Mouse (Mus musculus): ENCODE results near the gene Galt.
"Not testable (repeated sequence)": the region's sequence is repeated elsewhere in the genome, so short reads cannot be mapped to it uniquely, and the experiment has no call there.

Gene Galt

DNA sequence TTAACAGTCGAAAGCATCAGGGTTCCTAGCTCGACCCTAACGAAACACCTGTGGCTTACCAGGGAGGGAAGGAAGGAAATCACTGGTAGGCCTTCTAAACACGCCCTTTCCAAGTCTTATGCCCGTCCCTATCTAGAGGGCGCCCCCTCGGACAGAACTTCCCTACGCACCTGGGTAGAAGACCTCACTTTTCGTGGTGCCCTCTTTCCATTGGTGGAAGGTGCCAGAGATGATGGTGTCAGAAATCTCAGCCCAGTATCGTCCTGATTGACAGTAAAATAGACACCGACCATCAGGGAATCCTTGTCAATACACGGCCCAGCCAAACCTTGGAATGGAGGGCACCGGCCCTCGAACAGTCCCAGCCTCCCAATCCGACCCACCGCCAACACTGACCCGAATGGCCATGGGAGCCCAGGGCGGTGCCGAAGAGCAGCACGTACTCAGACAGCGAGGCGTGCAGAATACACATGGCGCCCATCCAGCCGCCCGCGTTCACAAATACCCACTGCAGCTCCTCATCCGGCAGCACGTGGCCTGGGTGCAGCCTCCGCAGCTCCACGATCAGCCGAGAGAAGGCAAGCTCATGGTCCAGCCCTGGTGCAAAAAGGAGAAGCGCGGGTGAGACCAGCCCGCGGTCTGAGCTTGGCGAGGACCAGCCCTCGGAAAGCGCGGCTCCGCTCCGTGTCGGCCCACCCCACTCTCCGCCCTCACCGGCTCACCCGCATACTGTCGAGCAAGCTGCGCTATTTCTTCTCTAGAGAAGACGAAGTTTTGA, 14.5 kb upstream of the Galt start:
- DNase-seq, result peak; percentile 71

DNA sequence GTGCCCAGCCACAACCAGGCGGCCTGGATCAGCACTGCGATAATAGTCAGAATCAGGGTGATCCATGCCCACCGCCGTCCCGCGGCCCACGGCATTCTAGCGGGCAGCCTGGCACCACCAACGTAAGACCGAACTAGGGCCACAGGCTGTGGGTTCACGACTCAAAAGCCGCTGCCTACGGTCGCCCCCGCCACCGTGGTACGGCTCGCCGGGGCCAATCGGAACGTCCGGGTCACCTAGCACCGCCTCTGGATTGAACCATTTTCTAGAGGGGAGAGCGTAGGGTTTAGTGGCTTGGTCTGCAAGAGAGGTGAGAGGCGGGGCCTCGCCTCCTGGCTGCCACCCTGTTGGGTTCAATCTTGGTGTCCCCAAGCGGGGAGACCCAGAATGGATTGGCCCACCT, 13.9 kb upstream of the Galt start:
- peak; percentile 98 for DNase-seq

DNA sequence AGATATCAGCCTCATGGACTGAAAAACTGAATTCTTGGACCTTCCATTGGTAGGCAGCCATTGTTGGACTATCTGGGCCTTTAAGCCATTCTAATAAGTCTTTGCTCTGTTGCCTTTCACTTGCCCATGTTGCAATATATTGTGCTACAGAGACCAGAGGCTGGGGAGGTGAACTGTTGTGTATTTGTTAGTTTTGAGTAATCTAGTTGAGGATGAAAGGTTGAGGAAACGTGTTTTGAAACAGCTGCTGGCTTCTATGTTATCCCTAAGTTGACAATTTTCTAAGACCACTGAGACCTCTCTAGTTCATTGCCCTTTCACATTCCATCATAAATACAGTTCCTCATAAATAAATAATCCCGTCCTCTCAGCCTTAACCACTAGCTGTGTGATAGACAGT, 10.9 kb upstream of the Galt start:
- no peak for DNase-seq

DNA sequence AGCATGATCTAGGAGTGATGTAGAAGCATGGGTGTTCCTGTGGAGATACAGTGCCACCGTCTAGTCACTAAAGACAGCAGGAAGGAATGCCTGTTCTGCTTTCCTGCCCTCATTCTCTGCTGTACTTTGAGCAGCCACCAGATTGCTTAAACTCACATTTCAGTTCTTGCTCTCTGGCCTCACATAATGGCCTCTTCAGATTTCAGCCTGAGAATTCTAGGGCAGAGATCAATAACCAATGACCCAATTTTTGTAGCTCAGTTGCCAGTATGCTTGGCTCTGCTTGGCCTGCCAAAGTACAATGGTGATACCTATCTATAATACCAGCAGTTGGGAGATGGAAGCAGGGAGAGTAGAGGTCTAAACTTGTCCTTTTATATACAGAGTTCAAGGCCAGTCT, 10.0 kb upstream of the Galt start:
- DNase-seq, result no peak

DNA sequence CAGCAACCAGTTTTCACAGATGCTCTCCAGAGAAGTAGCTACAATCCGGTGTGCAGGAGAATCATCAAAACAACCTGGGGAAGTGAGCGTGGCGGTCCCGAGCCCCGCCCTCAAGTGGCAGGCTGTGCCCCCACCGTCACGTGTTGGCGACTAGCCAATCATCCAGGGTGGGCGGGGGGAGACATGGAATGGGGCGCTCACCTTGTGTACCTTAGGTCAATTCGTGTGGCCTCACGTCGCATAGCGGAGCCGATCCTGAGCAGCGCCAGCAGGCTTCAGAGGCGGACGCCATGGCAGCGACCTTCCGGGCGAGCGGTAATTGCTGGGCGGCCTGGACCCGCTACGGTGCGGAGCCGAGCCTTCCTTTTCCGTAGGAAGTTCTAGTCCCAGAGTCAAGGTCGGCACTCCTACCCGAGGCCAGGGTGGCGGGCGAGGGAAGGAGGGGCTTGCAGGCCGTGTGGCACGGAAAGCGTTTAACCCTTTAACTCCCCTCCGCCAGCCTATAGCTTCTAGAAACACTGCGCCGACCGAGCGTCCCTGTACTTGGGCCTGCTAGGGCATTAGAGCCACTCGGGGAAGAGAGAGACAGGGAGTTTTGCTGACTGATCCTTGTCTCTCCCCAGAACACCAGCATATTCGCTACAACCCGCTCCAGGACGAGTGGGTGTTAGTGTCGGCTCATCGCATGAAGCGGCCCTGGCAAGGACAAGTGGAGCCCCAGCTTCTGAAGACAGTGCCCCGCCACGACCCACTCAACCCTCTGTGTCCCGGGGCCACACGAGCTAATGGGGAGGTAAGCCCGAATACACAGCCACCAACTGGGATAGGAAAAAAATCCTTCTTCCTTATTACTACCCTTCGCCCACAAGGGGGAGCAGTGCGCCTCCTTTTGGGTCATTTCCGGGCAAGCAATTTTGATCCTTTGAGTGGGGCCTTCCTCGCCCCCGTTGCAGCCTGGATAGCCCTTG, 594 bp downstream of the Galt start, which contains the start of gene Sigmar1:
Gene Sigmar1, minus strand, starts transcription at position 820 of the 968 bp plus-strand sequence.
- DNase-seq, result peak; percentile 91

DNA sequence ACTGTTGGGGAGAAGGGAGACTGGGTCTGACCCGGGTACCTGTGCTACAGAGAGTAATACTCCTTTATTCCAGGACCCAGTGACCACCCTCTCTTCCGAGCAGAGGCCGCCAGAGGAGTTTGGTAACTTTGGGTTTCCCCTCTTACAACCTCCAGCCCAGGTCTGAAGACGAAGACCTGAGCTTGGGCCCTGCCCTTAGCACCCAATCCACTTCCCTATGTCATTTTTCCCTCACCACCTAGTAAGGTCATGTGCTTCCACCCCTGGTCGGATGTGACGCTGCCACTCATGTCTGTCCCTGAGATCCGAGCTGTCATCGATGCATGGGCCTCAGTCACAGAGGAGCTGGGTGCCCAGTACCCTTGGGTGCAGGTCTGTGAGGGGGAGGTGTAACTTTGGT, 1.4 kb downstream of the Galt start:
- DNase-seq, result peak; percentile 58

DNA sequence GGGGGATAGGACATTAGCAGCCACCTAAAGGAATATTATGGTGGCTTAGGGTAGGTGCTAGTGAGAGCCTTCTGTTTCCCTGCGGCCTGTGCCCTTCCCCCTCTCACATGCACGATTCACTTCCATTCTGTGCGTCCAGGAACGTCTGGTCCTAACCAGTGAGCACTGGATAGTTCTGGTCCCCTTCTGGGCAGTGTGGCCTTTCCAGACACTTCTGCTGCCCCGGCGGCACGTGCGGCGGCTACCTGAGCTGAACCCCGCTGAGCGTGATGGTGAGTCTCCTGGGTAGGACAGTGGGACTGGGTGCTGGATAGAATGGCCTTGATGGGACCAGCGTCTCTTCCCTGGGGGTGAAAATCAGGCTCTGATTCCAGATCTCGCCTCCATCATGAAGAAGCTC, 2.3 kb downstream of the Galt start:
- DNase-seq, result peak; percentile 52

DNA sequence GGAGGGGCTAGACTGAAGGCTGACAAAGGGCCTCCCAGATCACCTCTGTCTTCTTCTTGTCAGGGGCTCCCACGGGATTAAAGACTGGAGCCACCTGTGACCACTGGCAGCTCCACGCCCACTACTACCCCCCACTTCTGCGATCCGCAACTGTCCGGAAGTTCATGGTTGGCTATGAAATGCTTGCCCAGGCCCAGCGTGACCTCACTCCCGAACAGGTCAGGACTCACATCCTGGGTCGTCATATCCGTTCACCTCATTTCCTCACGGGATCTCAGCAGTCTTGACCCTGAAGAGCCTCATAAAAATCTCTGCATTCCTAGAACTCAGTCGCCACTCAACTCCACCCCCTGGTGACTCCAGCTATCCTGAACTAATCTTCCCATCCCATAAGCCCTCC, 3.0 kb downstream of the Galt start:
- peak; percentile 52 for DNase-seq

DNA sequence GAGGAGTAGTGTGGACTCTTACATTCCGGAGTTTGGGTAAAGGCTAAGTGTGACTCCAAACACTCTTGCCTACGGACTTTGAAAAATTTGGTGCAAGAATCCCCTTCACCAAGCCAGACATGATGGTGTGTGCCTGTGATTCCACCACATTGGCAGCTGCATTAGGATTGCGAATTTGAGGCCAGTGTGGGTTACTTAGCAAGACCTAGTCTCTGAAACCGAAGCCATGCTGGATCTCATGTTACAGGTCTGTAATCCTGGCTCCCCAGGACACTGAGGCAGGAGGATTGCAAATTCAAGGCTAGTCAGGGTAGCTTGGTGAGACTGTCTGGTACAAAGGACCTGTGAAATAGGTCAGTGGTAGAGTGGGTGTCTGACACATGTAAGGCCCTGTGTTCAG, 3.7 kb downstream of the Galt start:
- DNase-seq, result peak; percentile 37

DNA sequence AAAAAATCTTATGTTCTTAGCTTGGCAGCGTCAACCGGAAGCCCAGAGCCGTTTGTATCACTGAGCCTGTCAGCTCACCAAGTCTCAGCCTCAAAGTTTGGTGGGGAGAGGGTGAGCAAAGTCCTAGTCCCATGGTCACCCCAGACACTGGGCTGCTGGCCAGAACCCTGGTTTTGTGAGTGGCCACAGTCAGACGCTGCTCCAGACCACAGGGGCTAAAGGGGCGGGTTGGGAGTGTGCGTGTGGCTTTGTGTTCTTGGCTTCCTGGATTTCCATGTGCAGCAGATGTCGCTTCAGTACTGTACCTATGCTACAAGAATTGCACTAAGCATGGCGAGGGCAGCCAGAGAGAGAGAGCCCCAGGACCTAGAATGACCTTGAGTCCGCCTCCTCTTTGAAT, 4.2 kb downstream of the Galt start:
- DNase-seq, result peak; percentile 51

DNA sequence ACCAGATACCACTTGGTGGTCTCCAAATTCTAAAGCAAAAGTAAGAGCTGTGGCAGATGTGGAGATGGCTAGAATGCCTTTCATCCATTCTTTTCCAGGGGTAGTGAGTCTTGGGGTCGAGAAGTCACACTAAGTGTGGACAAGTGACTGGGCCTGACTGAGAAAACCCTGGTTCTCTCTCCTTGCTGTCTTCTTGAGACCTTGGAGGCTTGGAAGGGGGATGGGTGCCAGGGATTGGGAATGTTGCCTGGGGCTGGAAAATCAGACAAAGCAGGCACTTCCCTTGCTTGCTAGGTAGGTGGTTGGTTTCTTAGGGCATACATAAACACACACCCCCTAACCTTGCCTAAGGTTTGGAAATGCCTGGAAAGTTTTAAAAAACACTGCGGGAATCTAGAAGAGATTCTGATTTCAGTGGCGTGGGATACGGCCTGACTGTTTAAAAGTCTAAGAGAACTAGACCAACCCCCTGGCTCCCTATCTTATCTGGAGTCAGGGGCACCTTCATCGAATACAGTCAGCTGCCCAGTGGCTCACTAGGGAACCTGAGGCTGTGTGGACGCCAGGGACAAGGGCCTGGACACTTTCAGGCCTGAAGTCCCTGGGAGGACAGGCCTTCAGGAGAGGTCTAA, 4.7 kb downstream of the Galt start:
- DNase-seq, result no peak

DNA sequence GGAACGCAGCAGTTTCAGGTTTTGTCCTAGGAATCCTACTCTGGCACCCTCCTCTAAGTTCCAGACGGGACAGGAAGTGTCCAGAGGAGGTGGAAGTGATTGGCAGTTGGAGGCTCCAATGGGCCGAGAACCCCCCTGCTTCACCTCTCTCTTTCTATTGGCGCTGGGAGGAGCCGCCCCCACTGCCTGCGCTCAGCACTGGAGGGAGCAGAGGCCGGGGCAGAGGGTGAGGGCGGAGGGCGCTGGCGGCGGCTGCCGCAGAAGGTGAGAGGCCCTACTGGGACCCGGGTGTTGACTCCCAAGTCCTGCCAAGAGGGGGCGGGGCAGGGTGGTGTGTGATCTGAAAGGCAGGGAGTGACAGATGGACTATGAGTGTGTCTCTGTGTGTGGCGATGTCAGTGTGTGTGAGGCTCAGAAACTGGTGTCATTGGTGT, 5.3 kb downstream of the Galt start:
- peak; percentile 93 for DNase-seq

DNA sequence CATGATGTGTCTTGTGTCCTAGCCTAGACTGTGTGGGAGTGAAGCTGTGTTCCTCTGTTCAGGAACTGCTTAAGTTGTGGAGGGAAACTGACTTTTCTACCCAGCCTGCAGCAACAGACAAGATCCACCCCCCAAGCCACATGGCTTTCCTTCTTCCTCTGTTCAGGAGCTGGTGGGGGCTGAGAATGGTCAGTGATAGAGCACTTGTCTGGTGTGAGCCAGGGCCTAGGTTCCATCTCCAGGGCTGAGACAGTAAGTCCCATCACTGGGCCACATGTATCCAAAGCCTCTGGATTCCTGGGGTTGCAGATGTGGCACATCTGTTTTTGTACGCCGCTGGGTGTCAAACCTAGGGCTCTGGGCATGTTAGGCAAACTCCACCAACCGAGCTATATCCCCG, 5.9 kb downstream of the Galt start:
- no peak for DNase-seq

DNA sequence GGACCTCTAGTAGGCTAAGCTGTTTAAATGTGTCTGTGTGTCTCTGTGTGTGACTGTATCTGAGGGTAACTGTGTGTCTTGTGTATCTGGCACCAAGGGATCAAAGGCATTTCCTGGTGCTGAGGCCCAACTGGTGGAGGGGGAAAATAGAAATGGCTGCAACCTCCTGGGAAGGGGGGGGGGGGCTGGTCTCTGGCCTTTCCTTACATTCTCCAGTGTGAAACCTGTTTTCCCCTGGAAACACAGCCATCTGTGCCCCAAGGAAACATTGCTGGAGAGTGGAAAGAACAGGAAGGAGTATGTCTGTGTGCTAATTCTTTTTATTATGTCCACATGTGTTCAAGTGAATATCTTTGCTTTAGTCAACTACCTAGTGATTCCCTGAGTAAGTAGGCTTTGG, 6.7 kb downstream of the Galt start:
- DNase-seq, result peak; percentile 44

DNA sequence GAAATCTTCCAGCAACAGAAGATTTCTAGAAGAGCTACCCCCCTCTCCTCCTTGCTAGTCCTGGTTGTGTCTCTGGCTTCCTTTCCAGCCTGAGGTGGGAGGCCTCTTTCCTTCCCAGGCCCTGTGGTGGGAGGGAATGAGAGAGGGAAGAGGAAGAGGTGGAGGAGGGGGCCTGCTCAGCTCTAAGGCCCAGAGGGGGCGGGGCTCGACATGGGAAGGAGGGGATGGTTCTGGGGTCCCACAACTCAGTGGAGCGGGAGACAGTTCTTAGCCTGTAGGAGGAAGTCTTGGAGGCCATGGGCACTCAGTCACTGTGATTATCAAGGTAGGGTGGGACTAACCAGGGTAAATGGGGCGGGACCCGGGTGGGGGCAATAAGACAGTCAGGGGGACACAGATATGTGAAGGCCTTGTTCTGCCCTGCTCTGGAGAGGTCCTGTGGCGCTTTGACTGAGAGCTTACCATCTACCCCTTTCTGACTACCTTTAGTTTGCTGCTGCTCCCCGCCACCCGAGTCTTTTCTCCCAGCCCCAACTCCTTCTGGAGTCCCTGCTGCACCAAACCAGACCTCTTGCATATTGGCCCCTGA, 7.2 kb downstream of the Galt start:
- no peak for DNase-seq

DNA sequence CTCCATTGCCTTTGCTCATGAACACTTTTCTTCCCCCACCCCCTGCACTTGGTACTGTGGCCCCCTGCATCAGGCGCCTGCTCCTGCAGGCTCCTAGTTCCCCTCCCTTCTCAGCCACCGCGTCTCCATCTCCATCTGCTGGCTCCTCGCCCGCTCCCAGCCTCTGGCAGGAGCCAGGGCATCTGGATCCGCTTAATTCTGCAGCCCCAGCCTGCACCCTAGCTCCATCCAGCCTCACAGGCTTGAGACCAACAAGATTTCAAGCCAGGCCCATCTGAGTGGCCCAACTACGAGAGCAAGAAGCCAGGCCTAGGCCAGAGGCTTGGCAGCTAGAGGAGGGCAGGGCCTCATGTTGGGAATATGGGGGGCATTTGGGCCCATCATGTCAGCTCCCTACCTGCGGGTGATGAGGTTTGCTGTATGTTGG, 7.7 kb downstream of the Galt start:
- DNase-seq, result peak; percentile 59

DNA sequence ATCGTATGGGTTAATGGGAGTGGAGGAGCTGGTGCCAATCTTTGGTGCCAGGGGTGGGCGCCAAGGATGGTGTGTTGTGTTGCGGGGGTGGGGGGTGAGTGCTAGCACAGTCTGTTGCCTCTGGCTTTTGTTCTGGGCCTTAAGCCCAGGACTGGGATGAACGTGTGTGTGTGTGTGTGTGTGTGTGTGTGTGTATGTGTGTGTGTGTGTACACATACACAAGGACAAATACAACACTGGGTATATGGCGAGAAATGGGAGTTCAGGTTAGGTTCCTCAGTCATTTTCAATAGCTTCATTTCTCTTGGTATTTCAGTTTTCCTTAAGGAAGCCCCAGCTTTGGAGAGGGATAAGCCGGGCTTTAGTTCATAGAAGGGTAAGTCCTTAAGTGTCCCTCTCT, 8.1 kb downstream of the Galt start:
- DNase-seq, result peak; percentile 40

DNA sequence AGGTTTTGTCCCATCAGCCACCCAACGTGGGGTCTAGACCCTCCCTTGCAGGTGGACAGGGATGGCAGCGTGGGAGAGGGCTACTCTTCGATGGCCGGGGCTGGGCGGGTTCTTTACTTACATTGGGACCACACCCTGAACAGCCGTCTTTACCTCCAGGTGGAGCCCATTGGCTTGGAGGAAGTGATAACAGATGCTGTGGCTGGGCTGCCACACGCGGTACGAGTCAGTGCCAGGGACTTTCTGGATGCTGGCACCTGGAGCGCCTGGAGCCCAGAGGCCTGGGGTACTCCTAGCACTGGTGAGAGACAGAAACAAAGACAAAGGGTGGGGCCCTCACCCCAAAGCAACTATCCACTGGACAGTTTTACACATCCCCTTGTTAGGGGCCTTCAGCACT, 12.3 kb downstream of the Galt start:
- peak; percentile 28 for DNase-seq

DNA sequence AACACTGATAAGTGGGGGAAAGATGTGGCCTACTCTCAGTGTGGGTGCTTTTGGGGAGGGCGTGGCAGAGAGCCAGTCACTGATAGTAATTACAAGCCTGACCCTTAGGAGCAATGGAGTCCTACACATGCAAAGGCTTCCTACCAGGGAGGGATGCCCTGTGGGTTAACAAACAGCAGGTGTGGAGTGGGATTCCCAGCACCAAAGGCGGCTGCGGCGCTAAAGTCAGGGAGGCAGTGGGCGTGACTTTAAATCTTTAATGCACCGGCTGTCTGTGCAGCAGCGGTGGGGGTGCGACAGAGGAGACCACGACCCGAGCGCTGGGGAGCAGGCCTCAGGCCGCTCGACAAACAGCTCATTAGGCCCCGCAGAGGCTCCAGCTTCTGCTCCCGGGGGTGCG, 17.9 kb downstream of the Galt start:
- DNase-seq, result peak; percentile 59

DNA sequence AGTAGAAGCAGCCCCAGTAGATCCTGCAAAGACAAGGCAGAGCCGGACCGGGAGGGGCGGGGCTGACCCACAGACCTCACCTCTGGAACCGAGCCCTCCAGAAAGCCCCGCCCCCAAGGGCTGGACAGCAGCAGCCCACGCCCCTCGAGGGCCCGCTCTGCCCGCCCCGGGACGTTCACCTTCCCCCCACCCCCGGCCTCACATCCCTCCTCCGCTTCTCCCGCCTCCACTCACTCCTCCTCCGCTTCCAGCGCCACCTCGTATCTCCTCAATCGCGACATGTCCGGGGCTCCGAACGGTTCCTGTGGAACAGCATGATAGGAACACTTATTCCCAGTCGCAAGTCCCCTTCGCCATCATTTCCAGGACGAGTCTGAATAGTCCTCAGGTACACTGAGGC, 18.5 kb downstream of the Galt start:
- DNase-seq, result peak; percentile 79

DNA sequence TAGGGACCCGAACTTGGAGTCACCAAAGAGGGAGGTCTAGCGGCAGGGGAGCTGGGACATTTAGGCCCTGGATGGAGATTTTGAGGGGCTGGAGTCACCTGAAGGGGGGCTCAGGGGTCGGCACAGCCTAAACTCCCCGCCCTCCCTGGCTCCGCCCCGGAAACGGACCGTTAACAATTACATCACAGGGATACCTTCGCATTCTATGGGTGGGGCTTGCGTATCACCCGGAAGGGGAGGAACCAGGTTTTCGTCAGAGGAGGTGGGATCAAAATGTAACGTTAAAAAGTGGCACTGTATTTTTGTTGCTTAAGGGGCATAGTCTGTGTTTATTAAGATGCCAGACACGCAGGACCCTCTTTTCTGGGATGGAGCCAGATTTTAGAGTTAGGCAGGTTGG, 19.0 kb downstream of the Galt start, which contains the start of gene Ccl27a:
Gene Ccl27a, minus strand, starts transcription at position 246 of the 400 bp plus-strand sequence.
- DNase-seq, result peak; percentile 93

DNA sequence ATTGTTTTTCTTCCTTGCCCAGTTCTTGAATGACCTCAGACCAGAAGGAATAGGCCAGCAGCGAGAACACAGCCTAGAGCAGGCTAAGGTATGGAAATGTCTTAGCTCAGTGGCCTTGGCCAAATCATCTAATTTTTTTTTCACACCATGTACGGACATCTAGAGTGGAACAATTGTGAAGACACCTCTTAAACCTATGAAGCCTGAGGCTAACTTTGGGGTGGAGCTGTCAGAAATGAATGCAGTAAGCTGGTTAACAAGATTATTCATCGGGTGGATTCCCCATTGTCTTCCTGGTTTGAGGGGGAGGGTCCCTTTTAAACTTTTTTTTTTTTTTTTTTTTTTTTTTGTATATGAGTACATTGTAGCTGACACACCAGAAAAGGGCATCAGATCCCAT, 19.5 kb downstream of the Galt start:
- not testable (repeated sequence) for DNase-seq

DNA sequence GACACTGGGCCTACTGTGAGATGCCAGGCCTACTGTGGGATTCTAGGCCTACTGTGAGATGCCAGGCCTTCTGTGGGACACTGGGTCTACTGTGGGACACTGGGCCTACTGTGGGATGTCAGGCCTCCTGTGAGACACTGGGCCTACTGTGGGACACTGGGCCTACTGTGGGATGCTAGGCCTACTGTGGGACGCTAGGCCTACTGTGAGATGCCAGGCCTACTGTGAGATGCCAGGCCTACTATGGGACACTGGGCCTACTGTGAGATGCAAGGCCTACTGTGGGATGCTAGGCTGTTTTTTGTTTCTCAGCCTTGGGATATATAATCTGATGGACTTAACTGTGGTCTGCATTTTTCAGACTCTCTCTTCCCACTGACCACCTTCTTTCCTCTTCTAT, 20.8 kb downstream of the Galt start:
- peak; percentile 32 for DNase-seq
